In the genomic region with DNA sequence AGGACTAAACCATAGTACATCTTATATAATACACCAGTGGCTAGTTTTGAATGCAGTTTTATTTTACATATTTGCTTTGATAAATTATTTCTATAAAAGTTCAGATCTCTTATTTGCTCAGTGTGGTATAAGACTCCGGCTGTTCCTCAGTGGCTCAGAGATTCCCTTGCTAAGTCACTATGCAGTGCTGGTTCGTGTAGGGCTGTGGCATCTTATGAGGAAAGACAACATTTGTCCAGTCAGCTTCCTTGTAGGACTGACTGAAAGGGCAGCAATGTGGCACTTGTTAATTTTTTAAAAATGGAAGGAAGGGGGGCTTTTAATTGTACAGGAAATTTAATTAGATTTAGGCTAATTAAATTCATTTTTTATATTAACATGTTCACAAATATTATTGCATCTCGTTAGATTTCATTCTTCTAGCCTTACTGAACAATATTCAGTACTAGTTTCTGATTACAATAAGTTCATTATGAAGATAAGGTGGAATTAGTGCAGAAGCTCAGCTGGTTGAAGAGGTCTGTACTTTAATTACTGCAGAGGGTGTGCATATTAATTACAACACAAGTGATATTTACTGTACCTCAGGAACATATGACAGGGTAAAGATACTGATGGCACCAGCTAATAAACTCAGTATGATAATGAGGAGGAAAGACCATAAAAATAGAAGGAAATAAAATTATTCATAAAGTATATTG, we compare ENCODE assay signal across 18 mouse cellular contexts.
"Had no signal": no experiment of that assay in that cellular context is flagged by ENCODE, and none has a peak within 500 bp of the region (broad histone marks: within the 10 kb centered on the region; RNA-seq: fewer than 3 reads in every experiment).

No protein-coding gene starts in this region.

- H3K4me3 ChIP-seq: limb, embryonic 12.5 days; limb, embryonic 15.5 days; liver, embryonic 15.5 days; lung, embryonic 15.5 days; megakaryocyte, embryonic 14.5 days; midbrain, embryonic 12.5 days; myocyte had no signal

- DNase-seq: kidney, adult 18-20 months; kidney, adult 9 months; kidney, postnatal 14 days; kidney, postnatal 4 days; left cerebral cortex, postnatal 4 days; lung, adult 18-20 months; lung, postnatal 10 days; lung, postnatal 36 days; thymus, adult 18-20 months; thymus, postnatal 36 days had no signal

- H3K9ac ChIP-seq: limb, embryonic 12.5 days; limb, embryonic 15.5 days; liver, embryonic 15.5 days; lung, embryonic 15.5 days; midbrain, embryonic 12.5 days had no signal

- H3K27ac ChIP-seq: limb, embryonic 12.5 days; limb, embryonic 15.5 days; liver, embryonic 15.5 days; lung, embryonic 15.5 days; midbrain, embryonic 12.5 days had no signal

- H3K9me3 ChIP-seq: limb, embryonic 12.5 days; limb, embryonic 15.5 days; liver, embryonic 15.5 days; lung, embryonic 15.5 days; megakaryocyte, embryonic 14.5 days; midbrain, embryonic 12.5 days had no signal

- H3K4me2 ChIP-seq: limb, embryonic 12.5 days; limb, embryonic 15.5 days; liver, embryonic 11.5 days; liver, embryonic 15.5 days; lung, embryonic 15.5 days; midbrain, embryonic 12.5 days had no signal

- H3K4me1 ChIP-seq: limb, embryonic 12.5 days; limb, embryonic 15.5 days; liver, embryonic 15.5 days; lung, embryonic 15.5 days; megakaryocyte, embryonic 14.5 days; midbrain, embryonic 12.5 days had no signal

- H3K36me3 ChIP-seq: limb, embryonic 12.5 days; limb, embryonic 15.5 days; liver, embryonic 15.5 days; lung, embryonic 15.5 days; midbrain, embryonic 12.5 days had no signal

- H3K27me3 ChIP-seq: limb, embryonic 12.5 days; limb, embryonic 15.5 days; liver, embryonic 15.5 days; lung, embryonic 15.5 days; megakaryocyte, embryonic 14.5 days; midbrain, embryonic 12.5 days had no signal
